Mouse (Mus musculus) G1E (cell line): ENCODE measurements at regions not wholly inside any gene's neighbourhood (a gene's known extent, or its start where the extent isn't known, plus 50 kb on each side); places are given as distances from the start of the nearest gene placed in this dataset.

Experiments
- ATAC-seq: 2 replicates; pipeline ENCODE4 v1.8.0; 2016; ENCODE audit warnings: mild to moderate bottlenecking; ENCODE audit not compliant: insufficient number of reproducible peaks, poor library complexity, low FRiP score, severe bottlenecking; ENCODE audit errors: extremely low read depth
- DNase-seq: peaks from one replicate; pipeline ENCODE4 v3.0.0; 2012; ENCODE audit warnings: low spot score
- H3K27me3 ChIP-seq: 2 replicates; pipeline ENCODE4 v1.6.1; 2012; ENCODE audit warnings: mild to moderate bottlenecking, low read length, inconsistent platforms; ENCODE audit not compliant: insufficient read depth
- H3K36me3 ChIP-seq: replicated peaks from 2 replicates; pipeline ENCODE3; 2012; ENCODE audit warnings: mild to moderate bottlenecking, inconsistent platforms
- H3K4me1 ChIP-seq: 2 replicates; pipeline ENCODE4 v1.6.1; 2012; ENCODE audit warnings: low read depth, low read length, inconsistent platforms, mixed read lengths; ENCODE audit not compliant: insufficient read depth
- H3K4me3 ChIP-seq: 2 replicates; pipeline ENCODE4 v1.5.1; 2012; ENCODE audit warnings: low read depth, mild to moderate bottlenecking, inconsistent platforms, low read length, moderate library complexity, mixed read lengths
- H3K9me3 ChIP-seq: replicated peaks from 2 replicates; pipeline ENCODE4 v1.6.1; 2012; ENCODE audit warnings: inconsistent platforms
- CTCF ChIP-seq: IDR thresholded peaks from 2 replicates; pipeline ENCODE4 v1.5.1; 2012; ENCODE audit warnings: low read depth, low read length, inconsistent platforms, mixed read lengths
- GATA1 ChIP-seq: IDR thresholded peaks from 2 replicates; pipeline ENCODE4 v1.6.1; 2012; ENCODE audit warnings: borderline replicate concordance, low read length, inconsistent platforms, mixed read lengths
- GATA2 ChIP-seq: IDR thresholded peaks from 2 replicates; pipeline ENCODE4 v1.6.1; 2012; ENCODE audit warnings: low read depth, low read length, inconsistent platforms, borderline replicate concordance
- POLR2AphosphoS5 ChIP-seq: IDR thresholded peaks from 2 replicates; pipeline ENCODE4 v1.6.1; 2012; ENCODE audit warnings: low read depth, low read length, inconsistent platforms; ENCODE audit not compliant: insufficient replicate concordance
- TAL1 ChIP-seq: conservative IDR thresholded peaks from 2 replicates; pipeline ENCODE4 v1.6.1; 2012; ENCODE audit warnings: low read depth, low read length, inconsistent platforms, mixed read lengths

DNA sequence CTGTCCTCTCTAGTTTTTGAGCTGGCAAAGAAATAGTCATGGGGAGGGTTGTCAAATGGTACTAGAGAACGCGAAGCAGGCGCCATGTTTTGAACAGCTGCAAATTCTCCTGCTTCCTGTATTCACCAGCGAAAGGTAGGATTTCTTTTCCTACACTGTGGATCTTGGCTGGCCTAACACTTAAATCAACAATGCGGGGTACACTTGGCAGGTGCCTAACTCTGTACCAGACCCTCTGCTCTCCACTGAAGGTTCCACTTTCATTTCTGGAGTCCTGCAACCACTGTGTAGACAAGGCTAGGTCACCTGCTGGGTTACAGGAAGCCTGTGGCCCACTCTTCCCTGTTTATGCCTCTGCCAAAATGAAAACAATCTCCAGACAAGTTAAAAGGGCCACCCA, 239.6 kb downstream of the Cxcl12 start:
- no peak for DNase-seq
- Histone ChIP-seq H3K9me3 (peaks cover 51% of the 10 kb centered on the region), H3K4me1 (no peaks in the 10 kb centered on the region), H3K4me3 (no peak overlapping the region), H3K36me3 (no peaks in the 10 kb centered on the region), H3K27me3 (no peaks in the 10 kb centered on the region)
- TF ChIP-seq POLR2AphosphoS5 (no peak), TAL1 (no peak), CTCF (no peak), GATA2 (no peak), GATA1 (no peak)
- ATAC-seq: no peak

DNA sequence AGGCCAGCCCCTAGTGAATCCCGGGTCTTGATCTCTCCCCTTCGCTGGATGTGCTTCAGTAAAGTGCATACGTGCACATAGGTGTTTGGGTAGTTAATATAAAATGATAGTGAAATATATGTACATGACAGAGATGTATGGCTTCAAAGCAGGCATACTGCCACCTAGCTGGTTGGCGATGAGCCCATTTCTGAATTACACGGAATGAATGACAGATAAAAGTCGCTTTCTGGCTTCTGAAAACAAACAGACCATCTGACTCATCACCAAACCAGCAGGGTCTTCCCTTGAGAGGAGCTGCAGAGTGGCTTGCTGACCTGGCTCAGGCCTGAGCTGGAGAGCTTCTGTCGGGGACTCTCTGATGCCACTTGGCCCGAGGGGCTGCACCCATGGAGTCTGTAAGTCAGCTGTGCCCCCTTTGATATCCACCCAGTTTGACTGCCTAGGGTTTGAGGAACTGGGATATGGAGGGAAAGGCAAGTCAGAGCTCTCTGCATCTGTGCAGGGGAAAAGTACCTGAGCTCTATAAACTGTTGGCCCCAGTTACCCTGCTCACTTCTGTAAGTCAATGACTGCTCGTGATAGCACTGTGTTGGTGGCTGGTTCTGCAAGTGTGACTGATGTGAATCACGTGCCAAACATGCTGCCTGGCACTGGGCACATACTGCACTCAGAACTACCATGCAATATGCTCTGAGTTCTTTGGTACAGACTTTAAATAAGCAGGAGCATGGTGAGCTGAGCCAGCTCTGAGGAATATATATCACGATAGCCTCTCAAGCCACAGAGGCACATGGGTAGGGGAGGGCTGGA, 240.8 kb downstream of the Cxcl12 start:
- DNase-seq: no peak
- TF ChIP-seq GATA2: no peak
- TF ChIP-seq POLR2AphosphoS5: no peak
- TF ChIP-seq TAL1: no peak
- no peak for TF ChIP-seq CTCF
- no peak for TF ChIP-seq GATA1
- Histone ChIP-seq H3K36me3 (no peaks in the 10 kb centered on the region), H3K9me3 (peaks cover 50% of the 10 kb centered on the region), H3K27me3 (no peaks in the 10 kb centered on the region), H3K4me3 (no peak overlapping the region), H3K4me1 (no peaks in the 10 kb centered on the region)
- no peak for ATAC-seq

DNA sequence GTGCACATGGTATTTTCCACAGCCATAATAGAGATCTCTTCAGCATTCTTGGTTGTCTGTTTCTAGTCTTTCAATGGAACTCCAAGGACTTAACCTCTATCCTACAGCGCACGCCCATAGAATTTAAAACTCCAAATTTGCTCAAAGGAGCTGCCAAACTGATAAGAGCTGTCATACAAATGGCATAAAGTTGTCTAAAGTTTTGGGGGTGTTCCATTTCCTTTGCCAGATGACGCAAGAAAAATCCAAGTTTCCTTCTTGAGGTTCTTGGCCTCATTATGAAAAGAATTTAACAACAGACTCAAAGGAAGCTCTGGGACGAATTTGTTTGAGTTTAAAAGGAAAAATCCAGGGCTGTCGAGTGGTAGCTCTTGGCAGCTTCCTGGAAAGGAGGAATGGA, 246.6 kb downstream of the Cxcl12 start:
- Histone ChIP-seq H3K4me1 (no peaks in the 10 kb centered on the region), H3K27me3 (no peaks in the 10 kb centered on the region)

DNA sequence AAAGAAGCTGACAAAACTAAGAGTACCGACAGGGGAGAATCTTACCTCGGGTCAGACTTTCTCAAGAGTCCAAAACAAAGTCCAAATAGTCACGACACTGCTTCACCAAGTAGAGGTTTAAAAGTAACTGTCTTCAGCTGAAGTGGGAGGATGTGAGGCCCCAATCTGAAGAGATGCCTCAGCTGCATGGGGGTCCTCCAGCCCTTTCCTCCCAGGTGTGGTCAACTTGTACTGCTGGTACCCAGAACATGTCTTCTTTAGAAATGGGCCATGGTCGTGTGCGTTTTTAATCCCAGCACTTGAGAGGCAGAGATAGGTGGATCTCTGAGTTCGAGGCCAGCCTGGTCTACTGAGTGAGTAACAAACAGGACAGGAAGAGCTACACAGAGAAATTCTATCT, 247.6 kb downstream of the Cxcl12 start:
- TF ChIP-seq GATA1 (no peak), GATA2 (no peak), CTCF (no peak), TAL1 (no peak), POLR2AphosphoS5 (no peak)
- no peaks in the 10 kb centered on the region for H3K4me1 ChIP-seq
- peaks cover 30% of the 10 kb centered on the region for H3K9me3 ChIP-seq
- ATAC-seq: no peak
- no peak for DNase-seq
- H3K4me3 ChIP-seq: no peak overlapping the region
- H3K27me3 ChIP-seq: no peaks in the 10 kb centered on the region
- H3K36me3 ChIP-seq: no peaks in the 10 kb centered on the region

More for the DNA sequence above, 246.6 kb downstream of the Cxcl12 start:
- Histone ChIP-seq H3K4me3 (no peak overlapping the region), H3K9me3 (peaks cover 26% of the 10 kb centered on the region), H3K36me3 (no peaks in the 10 kb centered on the region)
- ATAC-seq (no peak), DNase-seq (no peak)
- no peak for TF ChIP-seq GATA2
- TF ChIP-seq GATA1: no peak
- no peak for TF ChIP-seq TAL1
- no peak for TF ChIP-seq POLR2AphosphoS5
- TF ChIP-seq CTCF: no peak

DNA sequence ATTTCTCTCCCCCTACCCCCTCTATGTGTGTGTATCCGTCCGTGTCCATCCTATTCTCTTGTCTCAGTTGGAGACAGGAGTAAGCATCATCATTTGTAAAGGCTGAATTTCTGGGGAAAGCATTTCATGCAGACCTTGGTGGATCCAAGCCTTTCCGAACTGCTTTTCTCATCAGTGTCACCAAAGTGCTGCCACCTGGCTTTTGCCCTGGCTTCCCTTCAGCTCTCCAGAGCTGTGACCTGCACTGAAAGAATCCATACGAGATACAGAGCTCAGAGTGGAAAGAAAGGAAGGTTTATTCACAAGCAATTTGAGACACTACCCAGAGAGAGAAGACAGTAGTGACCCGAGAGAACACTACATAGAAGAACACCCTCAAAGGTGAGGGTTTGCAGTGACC, 248.1 kb downstream of the Cxcl12 start:
- TF ChIP-seq GATA2 (no peak), CTCF (no peak), POLR2AphosphoS5 (no peak), TAL1 (no peak), GATA1 (no peak)
- DNase-seq: no peak
- Histone ChIP-seq H3K36me3 (no peaks in the 10 kb centered on the region), H3K9me3 (peaks cover 34% of the 10 kb centered on the region), H3K27me3 (no peaks in the 10 kb centered on the region), H3K4me1 (no peaks in the 10 kb centered on the region), H3K4me3 (no peak overlapping the region)
- no peak for ATAC-seq

DNA sequence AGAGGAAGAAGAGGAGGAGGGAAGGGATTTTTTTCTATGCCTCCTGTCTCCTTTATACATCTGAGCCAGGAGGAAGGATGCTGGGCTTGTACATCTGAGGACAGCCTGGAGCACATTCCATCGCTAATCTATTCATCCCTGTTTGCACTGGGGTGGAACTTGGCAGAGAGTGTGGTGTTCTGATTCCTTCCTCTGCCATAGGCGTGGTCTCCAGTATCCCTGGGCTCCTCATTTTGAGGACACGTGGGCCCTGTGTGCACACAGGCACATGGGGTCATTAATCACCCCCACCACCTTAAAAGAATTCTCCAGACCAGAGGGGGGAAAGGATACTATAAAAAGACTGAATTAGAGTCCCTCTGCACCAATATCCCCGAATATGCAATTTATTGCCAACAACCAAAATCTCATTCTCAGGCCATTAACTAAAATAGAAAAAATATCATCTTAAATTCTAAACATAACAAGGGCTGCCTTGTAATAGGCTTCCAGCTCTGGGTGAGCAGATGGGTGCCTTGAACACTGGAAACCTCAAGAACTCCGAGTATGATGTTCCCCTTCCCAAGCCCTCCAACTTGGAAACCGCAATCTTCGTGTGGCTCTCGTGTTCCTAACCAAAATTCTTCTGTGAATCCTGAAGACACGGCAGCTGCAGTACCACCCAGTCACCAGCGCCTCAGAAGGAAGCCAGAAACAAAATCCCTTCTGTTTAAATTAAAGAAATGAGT, 254.7 kb downstream of the Cxcl12 start:
- DNase-seq: no peak
- Histone ChIP-seq H3K9me3 (peaks cover 67% of the 10 kb centered on the region), H3K4me3 (no peak overlapping the region), H3K36me3 (no peaks in the 10 kb centered on the region), H3K27me3 (no peaks in the 10 kb centered on the region), H3K4me1 (no peaks in the 10 kb centered on the region)
- TF ChIP-seq GATA1 (no peak), GATA2 (no peak)
- no peak for ATAC-seq
